Mouse (Mus musculus): ENCODE measurements around the gene Slc22a6. TPM values are rescaled to one million over a fixed set of nuclear protein-coding genes. Genes with fewer than 3 reads are reported as not detected.

Slc22a6 gene
- polyA plus RNA-seq, 1 experiment from 2014 or later, result 0.16 TPM

DNA sequence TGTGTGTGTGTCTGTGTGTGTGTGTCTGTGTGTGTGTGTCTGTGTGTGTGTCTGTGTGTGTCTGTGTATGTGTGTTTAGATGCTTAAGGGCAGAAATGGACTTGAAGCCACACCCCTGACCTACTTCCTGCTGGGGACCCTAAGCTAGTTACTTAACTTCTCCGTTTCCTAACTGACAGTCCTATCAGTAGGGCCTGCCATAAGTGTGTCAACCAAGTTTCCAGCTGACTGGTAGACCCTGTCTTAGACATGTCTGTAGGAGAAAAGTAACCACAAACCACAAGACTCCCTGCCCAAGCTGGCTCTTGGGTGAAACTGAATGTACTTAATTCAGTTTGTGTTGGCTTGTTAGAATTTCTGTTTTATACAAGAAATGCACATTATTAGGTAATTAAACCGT lies 25.7 kb upstream of the Slc22a6 start:
- no peak overlapping the region for H3K27ac ChIP-seq
- no peaks in the 10 kb centered on the region for H3K27me3 ChIP-seq (ENCODE audit: insufficient read depth, poor library complexity, severe bottlenecking)
- H3K4me3 ChIP-seq, result no peak overlapping the region
- H3K9me3 ChIP-seq, result no peaks in the 10 kb centered on the region
- H3K36me3 ChIP-seq, result no peaks in the 10 kb centered on the region
- peaks cover 23% of the 10 kb centered on the region for H3K4me1 ChIP-seq (replicated peaks)
- WGBS, result 73% methylated on average over 2 of the region's 2 CpGs
- no peak for DNase-seq (ENCODE audit: low spot score)

DNA sequence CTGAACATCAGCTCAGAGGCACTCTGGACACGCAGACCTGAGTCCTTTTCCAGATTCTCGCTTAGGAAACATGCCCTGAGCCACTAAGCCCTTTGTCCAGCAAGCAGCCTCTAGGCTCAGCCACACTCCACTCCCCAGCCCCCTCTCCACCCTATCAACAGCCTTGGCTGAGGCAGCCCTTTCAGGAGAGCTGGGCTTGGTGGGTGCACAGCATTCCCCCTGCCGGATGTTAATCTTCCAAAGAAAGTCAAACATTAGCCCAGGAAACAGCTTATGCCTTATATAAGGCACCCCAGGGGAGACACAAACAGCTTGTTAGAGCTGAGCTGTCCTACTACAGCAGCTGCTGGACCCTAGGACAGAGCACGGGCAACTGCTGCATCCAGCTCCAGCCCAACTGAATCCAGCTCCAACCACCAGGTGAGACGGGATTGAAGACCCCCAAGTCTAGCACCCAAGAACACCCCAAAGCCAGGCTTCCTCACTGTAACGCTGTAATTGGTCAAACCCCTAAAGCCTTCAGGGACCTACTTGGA lies 24.9 kb upstream of the Slc22a6 start:
- H3K9me3 ChIP-seq, result no peaks in the 10 kb centered on the region
- peaks cover 23% of the 10 kb centered on the region for H3K4me1 ChIP-seq (replicated peaks)
- H3K27me3 ChIP-seq (ENCODE audit: insufficient read depth, poor library complexity, severe bottlenecking), result no peaks in the 10 kb centered on the region
- H3K36me3 ChIP-seq, result no peaks in the 10 kb centered on the region
- 73% methylated on average over 6 of the region's 6 CpGs for WGBS
- no peak overlapping the region for H3K4me3 ChIP-seq
- DNase-seq (ENCODE audit: low spot score), result no peak
- no peak overlapping the region for H3K27ac ChIP-seq

DNA sequence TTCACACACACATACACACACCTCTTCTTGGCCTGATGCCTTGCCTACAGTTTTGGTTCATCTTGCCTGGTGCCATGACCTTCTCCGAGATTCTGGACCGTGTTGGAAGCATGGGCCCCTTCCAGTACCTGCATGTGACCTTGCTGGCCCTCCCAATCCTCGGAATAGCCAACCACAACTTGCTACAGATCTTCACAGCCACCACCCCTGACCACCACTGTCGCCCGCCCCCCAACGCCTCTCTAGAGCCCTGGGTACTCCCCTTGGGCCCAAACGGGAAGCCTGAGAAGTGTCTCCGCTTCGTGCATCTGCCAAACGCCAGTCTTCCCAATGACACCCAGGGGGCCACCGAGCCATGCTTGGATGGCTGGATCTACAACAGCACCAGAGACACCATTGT lies 24.0 kb upstream of the Slc22a6 start:
- Histone ChIP-seq H3K4me3 (no peak overlapping the region), H3K4me1 (replicated peaks) (peaks cover 23% of the 10 kb centered on the region), H3K36me3 (no peaks in the 10 kb centered on the region), H3K27ac (no peak overlapping the region), H3K9me3 (no peaks in the 10 kb centered on the region), H3K27me3 (ENCODE audit: insufficient read depth, poor library complexity, severe bottlenecking) (no peaks in the 10 kb centered on the region)
- WGBS, result 90% methylated on average over 11 of the region's 11 CpGs
- DNase-seq (ENCODE audit: low spot score), result no peak

DNA sequence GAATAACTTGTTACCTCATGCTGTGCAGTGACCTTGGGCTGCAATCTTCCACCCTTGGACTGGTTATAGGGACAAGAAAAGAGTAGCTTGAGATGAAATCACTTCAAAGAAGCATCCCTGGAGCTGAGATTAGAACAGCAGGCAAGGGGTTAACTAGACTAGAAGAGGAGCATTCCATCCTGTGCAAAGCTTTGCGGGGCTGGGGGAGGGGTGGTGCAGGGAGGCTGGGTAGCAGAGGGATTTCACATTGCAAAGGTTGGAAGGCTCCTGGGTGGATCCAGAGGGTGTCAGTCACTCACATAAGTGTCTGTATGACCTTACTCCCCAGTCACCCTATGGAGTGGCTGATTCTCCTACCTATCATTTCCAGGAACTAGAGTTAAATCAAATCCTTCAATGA lies 23.3 kb upstream of the Slc22a6 start:
- 2% methylated on average over 1 of the region's 1 CpGs for WGBS
- Histone ChIP-seq H3K9me3 (no peaks in the 10 kb centered on the region), H3K36me3 (no peaks in the 10 kb centered on the region), H3K27ac (no peak overlapping the region), H3K4me3 (no peak overlapping the region), H3K27me3 (ENCODE audit: insufficient read depth, poor library complexity, severe bottlenecking) (no peaks in the 10 kb centered on the region), H3K4me1 (replicated peaks) (peaks cover 23% of the 10 kb centered on the region)
- peak; percentile 26 for DNase-seq (ENCODE audit: low spot score)

DNA sequence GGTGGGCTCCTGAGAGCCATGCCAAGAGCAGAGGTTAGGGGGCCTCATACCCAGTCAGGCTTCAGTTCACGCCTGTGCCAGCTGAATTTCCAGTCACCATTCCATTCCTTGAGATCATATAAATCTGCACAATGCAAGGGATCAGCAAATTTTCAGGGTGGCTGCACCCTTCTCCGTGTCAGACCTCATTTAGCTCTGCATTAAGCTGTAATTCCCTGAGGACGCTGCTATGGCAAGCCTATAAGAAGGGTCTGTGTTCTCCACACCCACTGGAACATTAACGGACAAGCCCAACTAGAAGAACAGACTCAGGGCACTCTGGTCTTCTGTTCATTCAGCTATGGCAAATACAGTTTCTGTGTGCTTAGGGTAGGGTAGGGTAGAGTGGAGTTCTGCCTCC lies 20.6 kb upstream of the Slc22a6 start:
- Histone ChIP-seq H3K4me3 (no peak overlapping the region), H3K9me3 (no peaks in the 10 kb centered on the region), H3K27me3 (ENCODE audit: insufficient read depth, poor library complexity, severe bottlenecking) (no peaks in the 10 kb centered on the region), H3K4me1 (replicated peaks) (peaks cover 13% of the 10 kb centered on the region), H3K36me3 (no peaks in the 10 kb centered on the region), H3K27ac (no peak overlapping the region)
- 67% methylated on average over 4 of the region's 4 CpGs for WGBS
- DNase-seq (ENCODE audit: low spot score), result no peak

DNA sequence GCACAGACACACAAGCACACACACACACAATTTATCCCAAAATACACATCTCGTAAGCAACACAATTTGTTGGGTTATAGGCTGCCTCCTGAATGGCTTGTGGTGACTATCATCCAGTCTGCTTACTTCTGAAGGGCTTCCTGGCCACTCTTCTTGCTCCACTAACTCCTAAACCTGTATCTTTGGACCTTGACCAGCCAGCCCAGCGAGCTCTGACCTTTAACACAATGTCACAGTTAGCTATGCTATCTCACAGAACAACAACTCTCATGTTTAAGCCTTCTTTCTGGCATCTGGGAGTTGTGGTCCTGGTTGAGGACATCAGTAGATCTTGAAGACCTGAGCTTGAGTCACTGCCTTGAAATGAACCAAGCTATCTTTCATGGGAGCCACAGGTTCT lies 18.6 kb upstream of the Slc22a6 start:
- Histone ChIP-seq H3K27me3 (ENCODE audit: insufficient read depth, poor library complexity, severe bottlenecking) (no peaks in the 10 kb centered on the region), H3K4me1 (replicated peaks) (peaks cover 8% of the 10 kb centered on the region), H3K27ac (no peak overlapping the region), H3K9me3 (no peaks in the 10 kb centered on the region), H3K4me3 (no peak overlapping the region), H3K36me3 (no peaks in the 10 kb centered on the region)
- 81% methylated on average over 2 of the region's 2 CpGs for WGBS
- no peak for DNase-seq (ENCODE audit: low spot score)

DNA sequence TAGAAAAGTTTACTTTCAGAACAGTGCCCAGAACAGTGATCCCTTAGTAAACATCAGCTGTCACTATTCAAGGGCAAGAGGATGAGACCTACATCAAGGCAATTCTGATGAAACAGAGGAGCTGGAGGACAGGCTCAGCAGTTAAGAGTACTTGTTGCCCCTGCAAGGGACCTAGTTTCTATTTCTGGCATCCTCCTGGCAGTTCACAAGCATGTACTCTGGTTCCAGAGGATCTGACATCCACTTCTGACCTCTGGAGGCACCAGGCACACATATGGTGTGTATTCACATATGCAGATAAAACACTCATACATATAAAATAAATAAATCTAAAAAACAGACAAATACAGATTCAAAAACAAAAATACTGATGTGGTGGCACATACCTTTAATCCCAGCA lies 15.9 kb upstream of the Slc22a6 start:
- no peaks in the 10 kb centered on the region for H3K4me1 ChIP-seq (replicated peaks)

DNA sequence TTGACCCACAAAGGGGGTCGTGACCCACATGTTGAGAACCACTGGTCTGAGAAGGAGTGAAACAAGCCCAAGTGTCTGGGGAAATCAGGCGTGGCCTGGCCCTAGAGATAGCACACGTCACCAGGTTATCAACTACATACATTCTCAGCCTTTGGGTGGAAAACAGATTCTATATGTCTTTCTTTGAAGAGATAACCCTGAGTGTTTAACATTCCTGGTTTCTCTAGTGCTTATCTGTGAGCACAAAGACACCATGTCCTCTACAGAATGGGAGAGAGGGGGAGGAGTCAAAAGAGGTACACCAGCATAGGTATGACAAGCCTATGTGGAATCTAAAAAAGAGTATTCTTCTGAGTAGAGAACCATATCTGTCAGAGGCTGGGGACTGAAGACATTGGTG lies 14.9 kb upstream of the Slc22a6 start:
- no peaks in the 10 kb centered on the region for H3K4me1 ChIP-seq (replicated peaks)
- WGBS, result 67% methylated on average over 3 of the region's 3 CpGs
- H3K4me3 ChIP-seq, result no peak overlapping the region
- no peaks in the 10 kb centered on the region for H3K36me3 ChIP-seq
- no peaks in the 10 kb centered on the region for H3K9me3 ChIP-seq
- no peaks in the 10 kb centered on the region for H3K27me3 ChIP-seq (ENCODE audit: insufficient read depth, poor library complexity, severe bottlenecking)
- DNase-seq (ENCODE audit: low spot score), result no peak
- no peak overlapping the region for H3K27ac ChIP-seq

More for the DNA sequence above, 15.9 kb upstream of the Slc22a6 start:
- H3K9me3 ChIP-seq, result no peaks in the 10 kb centered on the region
- H3K36me3 ChIP-seq, result no peaks in the 10 kb centered on the region
- DNase-seq (ENCODE audit: low spot score), result no peak
- H3K27ac ChIP-seq, result no peak overlapping the region
- H3K4me3 ChIP-seq, result no peak overlapping the region
- H3K27me3 ChIP-seq (ENCODE audit: insufficient read depth, poor library complexity, severe bottlenecking), result no peaks in the 10 kb centered on the region

DNA sequence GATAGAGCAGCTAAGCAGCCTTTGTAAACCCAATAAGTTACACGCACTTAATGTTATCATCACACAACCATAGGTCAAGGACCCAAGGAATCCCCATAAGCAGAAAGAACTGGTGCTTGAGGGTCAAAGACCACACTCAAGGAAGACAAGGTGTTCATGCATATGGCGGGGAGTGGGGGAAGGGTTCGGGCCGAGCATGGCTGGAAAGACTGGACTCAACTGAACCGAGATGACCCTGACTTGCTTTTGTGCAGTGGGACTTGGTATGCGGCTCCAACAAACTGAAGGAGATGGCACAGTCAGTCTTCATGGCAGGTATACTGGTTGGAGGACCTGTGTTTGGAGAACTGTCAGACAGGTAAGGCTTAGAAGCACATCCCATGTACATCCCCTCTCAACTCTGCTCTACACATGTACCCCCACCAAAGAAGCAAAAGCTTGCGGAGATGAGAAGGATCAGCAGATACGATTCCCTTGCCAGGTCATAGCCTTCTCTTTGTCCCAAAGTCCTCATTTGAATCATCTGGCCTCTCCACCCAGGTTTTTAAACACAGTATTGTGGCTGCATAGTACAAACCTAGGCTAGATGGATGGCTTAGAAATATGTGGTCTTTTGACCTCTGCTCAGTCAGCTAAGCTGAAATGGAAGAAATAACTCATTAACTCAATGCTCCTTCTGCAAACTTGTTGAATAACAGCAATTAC lies 13.2 kb upstream of the Slc22a6 start:
- no peak for DNase-seq (ENCODE audit: low spot score)
- H3K36me3 ChIP-seq, result no peaks in the 10 kb centered on the region

DNA sequence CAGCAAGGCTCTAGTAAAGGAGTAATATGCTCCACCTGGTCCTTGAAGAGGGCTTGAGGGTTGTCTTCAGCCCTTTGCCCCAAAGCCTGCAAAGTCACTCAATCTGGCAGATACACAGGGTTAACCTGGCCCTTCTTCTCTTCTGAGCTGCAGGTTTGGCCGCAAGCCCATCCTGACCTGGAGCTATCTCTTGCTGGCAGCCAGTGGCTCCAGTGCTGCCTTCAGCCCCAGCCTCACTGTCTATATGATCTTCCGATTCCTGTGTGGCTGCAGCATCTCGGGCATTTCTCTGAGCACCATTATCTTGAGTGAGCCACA lies 12.6 kb upstream of the Slc22a6 start:
- Histone ChIP-seq H3K27ac (no peak overlapping the region), H3K4me3 (no peak overlapping the region), H3K27me3 (ENCODE audit: insufficient read depth, poor library complexity, severe bottlenecking) (no peaks in the 10 kb centered on the region), H3K9me3 (no peaks in the 10 kb centered on the region), H3K4me1 (replicated peaks) (no peaks in the 10 kb centered on the region), H3K36me3 (no peaks in the 10 kb centered on the region)
- WGBS, result 92% methylated on average over 3 of the region's 3 CpGs
- no peak for DNase-seq (ENCODE audit: low spot score)

More for the DNA sequence above, 13.2 kb upstream of the Slc22a6 start:
- Histone ChIP-seq H3K9me3 (no peaks in the 10 kb centered on the region), H3K4me1 (replicated peaks) (no peaks in the 10 kb centered on the region), H3K4me3 (no peak overlapping the region), H3K27me3 (ENCODE audit: insufficient read depth, poor library complexity, severe bottlenecking) (no peaks in the 10 kb centered on the region), H3K27ac (no peak overlapping the region)
- WGBS, result 90% methylated on average over 8 of the region's 8 CpGs

DNA sequence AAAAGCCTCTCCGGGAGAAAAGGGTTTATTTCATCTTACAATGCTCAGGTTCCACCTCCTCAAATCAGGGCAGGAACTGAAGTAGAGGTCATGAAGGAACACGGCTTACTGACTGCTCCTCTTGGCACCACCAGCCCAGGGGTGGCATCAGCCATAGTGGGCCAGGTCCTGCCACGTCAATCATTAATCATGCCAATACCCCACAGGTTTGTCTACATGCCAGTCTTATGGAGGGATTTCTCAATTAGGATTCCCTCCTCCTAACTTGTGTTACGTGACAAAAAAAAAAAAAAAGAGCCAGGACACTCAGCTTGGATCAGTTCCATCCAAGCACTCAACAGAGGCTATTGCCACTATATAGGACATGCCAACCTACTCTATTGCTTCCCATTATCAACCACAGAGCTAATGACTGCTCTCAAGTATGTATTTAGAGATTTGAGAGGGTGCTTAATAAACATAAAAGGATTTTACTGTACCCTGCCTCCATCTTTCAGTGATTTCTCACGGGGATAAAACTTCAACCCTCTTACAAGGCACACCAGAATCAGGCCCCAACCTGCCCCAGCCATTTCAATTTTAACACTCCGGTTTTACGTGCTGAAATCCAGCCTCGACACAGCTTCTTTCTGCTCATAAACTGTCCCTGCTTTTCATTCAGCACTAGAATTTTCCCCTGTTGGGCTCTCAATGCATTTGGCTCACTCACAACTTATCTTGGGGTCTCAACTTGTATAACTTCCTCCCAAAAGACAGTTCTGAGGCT lies 6.3 kb upstream of the Slc22a6 start:
- H3K4me1 ChIP-seq (replicated peaks), result no peaks in the 10 kb centered on the region
- no peaks in the 10 kb centered on the region for H3K9me3 ChIP-seq
- H3K36me3 ChIP-seq, result no peaks in the 10 kb centered on the region
- no peak overlapping the region for H3K4me3 ChIP-seq
- no peak overlapping the region for H3K27ac ChIP-seq
- no peaks in the 10 kb centered on the region for H3K27me3 ChIP-seq (ENCODE audit: insufficient read depth, poor library complexity, severe bottlenecking)
- DNase-seq (ENCODE audit: low spot score), result no peak
- 90% methylated on average over 8 of the region's 8 CpGs for WGBS

DNA sequence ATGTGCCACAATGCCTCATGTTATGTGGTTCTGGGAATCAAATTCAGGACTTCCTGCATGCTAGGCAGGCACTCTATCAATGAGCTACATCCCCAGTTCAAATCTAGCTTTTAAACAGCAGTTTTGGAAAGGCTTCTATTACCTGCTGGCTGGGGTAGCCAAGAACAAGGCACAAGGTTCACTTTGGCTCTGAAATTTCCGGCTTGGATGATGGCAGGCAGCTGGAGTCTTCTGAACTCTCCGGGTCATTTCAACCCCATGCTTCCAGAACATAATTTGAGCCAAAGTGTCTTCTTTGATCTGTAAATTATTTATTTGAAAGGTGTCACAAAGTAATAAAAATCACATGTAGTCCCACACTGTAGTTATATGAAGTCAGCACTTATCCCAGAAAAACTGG lies 4.7 kb upstream of the Slc22a6 start:
- DNase-seq (ENCODE audit: low spot score), result no peak
- Histone ChIP-seq H3K4me1 (replicated peaks) (peaks cover 6% of the 10 kb centered on the region), H3K9me3 (no peaks in the 10 kb centered on the region), H3K4me3 (no peak overlapping the region), H3K27me3 (ENCODE audit: insufficient read depth, poor library complexity, severe bottlenecking) (no peaks in the 10 kb centered on the region), H3K36me3 (no peaks in the 10 kb centered on the region), H3K27ac (no peak overlapping the region)
- WGBS, result 73% methylated on average over 2 of the region's 2 CpGs

DNA sequence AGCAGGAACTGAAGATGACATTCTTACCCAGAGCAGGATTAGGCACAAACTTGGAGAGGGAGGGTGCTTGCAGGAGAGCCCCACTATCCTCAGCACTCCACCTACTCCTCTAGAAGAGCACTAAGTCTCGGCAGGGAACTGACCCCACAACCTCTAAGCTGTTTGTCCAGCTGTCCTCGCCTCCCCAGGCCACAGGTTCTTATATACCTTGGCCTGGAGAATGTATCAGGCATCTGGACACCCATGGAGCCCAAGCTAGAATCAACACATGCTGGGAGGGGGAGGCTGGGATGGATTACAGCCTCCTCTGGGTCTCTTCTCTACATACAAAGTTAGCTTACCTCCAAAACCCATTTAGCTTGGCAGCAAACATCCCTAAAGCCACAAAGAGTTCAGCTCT lies 3.5 kb upstream of the Slc22a6 start:
- DNase-seq (ENCODE audit: low spot score), result peak; percentile 15
- Histone ChIP-seq H3K36me3 (no peaks in the 10 kb centered on the region), H3K27ac (no peak overlapping the region), H3K27me3 (ENCODE audit: insufficient read depth, poor library complexity, severe bottlenecking) (no peaks in the 10 kb centered on the region), H3K9me3 (no peaks in the 10 kb centered on the region), H3K4me1 (replicated peaks) (peaks cover 9% of the 10 kb centered on the region), H3K4me3 (no peak overlapping the region)
- WGBS, result 44% methylated on average over 2 of the region's 2 CpGs
